In genomic region chr14:121903381-121903876, GRCm38 (mm10) we compare ENCODE assay signal across 23 mouse cellular contexts. TPM values are rescaled to one million over a fixed set of nuclear protein-coding genes. Genes with fewer than 3 reads are reported as not detected.
DNase-seq lines count a peak whose midpoint lies in the region; ATAC-seq and TF ChIP-seq lines count a peak whose summit lies in the region.
"Had no signal": no experiment of that assay in that cellular context is flagged by ENCODE, and none has a peak within 500 bp of the region (broad histone marks: within the 10 kb centered on the region; RNA-seq: fewer than 3 reads in every experiment).

No protein-coding gene starts in this region.

- H3K4me1 ChIP-seq in liver, postnatal 0 days (ENCODE audit: insufficient read depth), result peaks cover 30% of the 10 kb centered on the region
- H3K4me1 ChIP-seq: embryonic facial prominence, embryonic 10.5 days; midbrain, embryonic 10.5 days; neural tube, embryonic 13.5 days had no signal

- no peak overlapping the region for H3K9ac ChIP-seq in liver, postnatal 0 days (replicated peaks)
- H3K9ac ChIP-seq: neural tube, embryonic 13.5 days had no signal

- no peak overlapping the region for H3K4me3 ChIP-seq in liver, postnatal 0 days (ENCODE audit: low read depth, low read length)
- H3K4me3 ChIP-seq: embryonic facial prominence, embryonic 10.5 days; heart, adult 2 months; midbrain, embryonic 10.5 days; neural tube, embryonic 13.5 days had no signal

- peak overlapping the region; percentile 39; the same call in 1 of the 2 replicates for H3K27ac ChIP-seq in liver, postnatal 0 days (ENCODE audit: low read depth)
- H3K27ac ChIP-seq: embryonic facial prominence, embryonic 10.5 days; heart, adult 2 months; midbrain, embryonic 10.5 days; neural tube, embryonic 13.5 days had no signal

- no peak for TF ChIP-seq EP300 in liver, postnatal 0 days (IDR thresholded peaks at IDR 0.05; ENCODE audit: low read depth)

- no peaks in the 10 kb centered on the region; the same call in 1 of the 2 replicates for H3K36me3 ChIP-seq in liver, postnatal 0 days (replicated peaks; ENCODE audit: insufficient read depth, low read length)

- H3K4me2 ChIP-seq in liver, postnatal 0 days (ENCODE audit: low read depth, low read length), result no peak overlapping the region
- H3K4me2 ChIP-seq: neural tube, embryonic 13.5 days had no signal

- ATAC-seq in liver, postnatal 0 days, result no peak
- ATAC-seq in activated CD4-positive, CD25-positive, alpha-beta regulatory T cell, adult 4 months, result peak; percentile 15
- ATAC-seq in inflammation-experienced regulatory T-cells, adult 6 months, result peak; percentile 22

- DNase-seq in liver, postnatal 0 days, result no peak
- DNase-seq in liver, result no peak
- peak; percentile 30 to 34 for DNase-seq in B cell, adult 2 months
- no peak for DNase-seq in neural tube, embryonic 10.5 days (ENCODE audit: extremely low spot score, low spot score)
- DNase-seq in adrenal gland, adult (ENCODE audit: inconsistent age in 2 of 2, low spot score in 1 of 2), result no peak
- DNase-seq in kidney, postnatal 4 days, result no peak
- DNase-seq: adrenal gland, postnatal 36 days; cerebellum, adult 8-10 months; gastrocnemius, postnatal 10 days; heart, adult 2 months; kidney, adult 9 months; kidney, postnatal 36 days; layer of hippocampus, adult 9-11 months; lung, adult 18-20 months; lung, postnatal 14 days had no signal

- no peaks in the 10 kb centered on the region for H3K27me3 ChIP-seq in liver, postnatal 0 days (ENCODE audit: insufficient read depth, low read length)
- H3K27me3 ChIP-seq: neural tube, embryonic 13.5 days had no signal

- no peak for TF ChIP-seq CTCF in liver, postnatal 0 days (IDR thresholded peaks at IDR 0.05; ENCODE audit: low read depth)

- H3K9me3 ChIP-seq in liver, postnatal 0 days (ENCODE audit: low read length), result no peaks in the 10 kb centered on the region
- H3K9me3 ChIP-seq: embryonic facial prominence, embryonic 10.5 days; midbrain, embryonic 10.5 days; neural tube, embryonic 13.5 days had no signal

- 55% methylated on average over 7 of the region's 7 CpGs for WGBS in liver, postnatal 0 days (ENCODE audit: insufficient replicate concordance)

RNA-seq across cellular contexts. Expression of gene Gpr18, which starts 12.2 kb away (rescaled TPM):
- 0.78 and 0.81 TPM in 2 replicates for polyA plus RNA-seq in liver, postnatal 0 days (2015; fragmentation: Nextera tagmentation; extraction: Ambion mirVana)
- 10 to 100 TPM; 83.8 to 86.0 TPM for polyA plus RNA-seq in activated CD4-positive, CD25-positive, alpha-beta regulatory T cell, adult 4 months (2017; shearing (Covaris generic))
- 10 to 100 TPM; 51.6 to 79.6 (median 77.9) TPM for polyA plus RNA-seq in inflammation-experienced regulatory T-cells, adult 6 months (2017; shearing (Covaris generic))
- polyA plus RNA-seq: G1E; heart, embryonic 14.5 days; limb, embryonic 14.5 days had no signal

RNA-seq across cellular contexts. Expression of gene Ubac2, which starts 25.0 kb away (rescaled TPM):
- 25.8 and 27.4 TPM in 2 replicates for polyA plus RNA-seq in liver, postnatal 0 days (2015; fragmentation: Nextera tagmentation; extraction: Ambion mirVana)
- 10 to 100 TPM; 62.5 to 75.1 TPM for polyA plus RNA-seq in activated CD4-positive, CD25-positive, alpha-beta regulatory T cell, adult 4 months (2017; shearing (Covaris generic))
- polyA plus RNA-seq in inflammation-experienced regulatory T-cells, adult 6 months (2017; shearing (Covaris generic)), result 10 to 100 TPM; 47.9 to 88.3 (median 78.9) TPM

Comparison
In these comparisons a context has a peak if more than half of its experiments do, and no peak if none do; other contexts are left out.
1. DNase-seq: peak in B cell, adult 2 months (2 of 2); none in liver, postnatal 0 days (single experiment), liver (single experiment), neural tube, embryonic 10.5 days (single experiment), adrenal gland, adult (0 of 2) and kidney, postnatal 4 days (0 of 2).
2. RNA of gene Gpr18, which starts 12.2 kb away (polyA plus RNA-seq): 83.8 to 86.0 TPM in activated CD4-positive, CD25-positive, alpha-beta regulatory T cell, adult 4 months and 51.6 to 79.6 TPM in inflammation-experienced regulatory T-cells, adult 6 months; 0.78 to 0.81 TPM in liver, postnatal 0 days; every median in the first group is over 10 times any median in the second.